15 mouse cellular contexts compared by ENCODE assay signal in genomic region chr1:87300360-87301286, GRCm38 (mm10). TPM values are rescaled to one million over a fixed set of nuclear protein-coding genes. Genes with fewer than 3 reads are reported as not detected.
"Had no signal": no experiment of that assay in that cellular context is flagged by ENCODE, and none has a peak within 500 bp of the region (broad histone marks: within the 10 kb centered on the region; RNA-seq: fewer than 3 reads in every experiment).

No protein-coding gene starts in this region.

- H3K4me3 ChIP-seq: limb, embryonic 13.5 days; megakaryocyte, embryonic 14.5 days; midbrain, embryonic 12.5 days; neural tube, embryonic 12.5 days had no signal

- H3K9ac ChIP-seq: limb, embryonic 13.5 days; liver, embryonic 14.5 days; lung, embryonic 14.5 days; midbrain, embryonic 12.5 days; neural tube, embryonic 12.5 days had no signal

- H3K27ac ChIP-seq: hindbrain, postnatal 0 days; limb, embryonic 13.5 days; liver, embryonic 14.5 days; macrophage; midbrain, embryonic 12.5 days; neural tube, embryonic 12.5 days had no signal

- DNase-seq: kidney, postnatal 10 days; layer of hippocampus, adult 9-11 months; left cerebral cortex, postnatal 4 days; lung, embryonic 14.5 days; lung, postnatal 10 days; right cerebral cortex, postnatal 14 days; thymus, postnatal 36 days had no signal

- H3K9me3 ChIP-seq: megakaryocyte, embryonic 14.5 days; midbrain, embryonic 12.5 days; neural tube, embryonic 12.5 days had no signal

- H3K4me2 ChIP-seq: limb, embryonic 13.5 days; lung, embryonic 14.5 days; midbrain, embryonic 12.5 days; neural tube, embryonic 12.5 days had no signal

- ATAC-seq: hindbrain, postnatal 0 days; midbrain, embryonic 16.5 days had no signal

- H3K27me3 ChIP-seq: limb, embryonic 13.5 days; midbrain, embryonic 12.5 days; neural tube, embryonic 12.5 days had no signal

- H3K4me1 ChIP-seq: limb, embryonic 13.5 days; megakaryocyte, embryonic 14.5 days; midbrain, embryonic 12.5 days had no signal

- H3K36me3 ChIP-seq: limb, embryonic 13.5 days; midbrain, embryonic 12.5 days; neural tube, embryonic 12.5 days had no signal

RNA-seq across cellular contexts. Expression of gene Efhd1, which starts 36.5 kb away (rescaled TPM):
- polyA plus RNA-seq: liver, embryonic 14.5 days; lung, embryonic 14.5 days had no signal
